Mouse (Mus musculus) left cerebral cortex, postnatal 10 days (tissue): ENCODE measurements around the gene Ppp1r12a. TPM values are rescaled to one million over a fixed set of nuclear protein-coding genes. Genes with fewer than 3 reads are reported as not detected.

Experiments used
- DNase-seq, 2 experiments: peaks; one replicate each; pipeline ENCODE4 v3.0.0; 2021 to 2022; ENCODE audit warnings: low spot score in 2 of 2, mixed read lengths in 1 of 2; ENCODE audit errors: extremely low spot score in 1 of 2
- intact Hi-C: fragments of 180-260 bp; cut with DNase I; formaldehyde crosslinking; loops from one replicate; pipeline ENCODE4 v1.15.1; 2025
- total RNA-seq, 2 experiments: library from RNA; stranded (reverse); gene quantifications; 2 replicates each; pipeline ENCODE4 v1.2.3; 2021

Ppp1r12a gene
- total RNA-seq, 2 experiments from 2014 or later: 103 to 109 TPM

DNA sequence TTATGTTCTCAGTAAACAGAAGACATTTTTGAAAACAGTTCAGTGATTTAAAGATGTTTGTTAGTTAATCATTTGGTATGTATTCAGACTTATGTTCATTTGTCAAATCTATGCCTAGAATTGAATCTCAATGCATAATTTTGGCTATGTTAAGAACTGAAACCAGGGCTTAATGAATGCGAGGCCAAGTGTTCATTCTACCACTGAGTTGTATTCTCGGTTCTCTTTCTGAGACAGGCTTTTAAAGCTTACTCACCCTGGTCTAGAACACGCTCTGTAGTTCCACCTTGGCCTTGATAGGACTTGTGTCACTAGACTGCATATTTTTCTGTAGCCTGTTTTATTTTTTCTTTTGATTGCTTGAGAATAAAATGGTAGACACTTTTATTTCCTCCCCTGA, 28.0 kb downstream of the Ppp1r12a start:
- intact Hi-C loops: no loop called here
- no peak for DNase-seq

- intact Hi-C loops: no loop called here
- no peak for DNase-seq
Observed at GRCm38 (mm10) chr10:108190626-108191025, 28.6 kb downstream of the Ppp1r12a start.

DNA sequence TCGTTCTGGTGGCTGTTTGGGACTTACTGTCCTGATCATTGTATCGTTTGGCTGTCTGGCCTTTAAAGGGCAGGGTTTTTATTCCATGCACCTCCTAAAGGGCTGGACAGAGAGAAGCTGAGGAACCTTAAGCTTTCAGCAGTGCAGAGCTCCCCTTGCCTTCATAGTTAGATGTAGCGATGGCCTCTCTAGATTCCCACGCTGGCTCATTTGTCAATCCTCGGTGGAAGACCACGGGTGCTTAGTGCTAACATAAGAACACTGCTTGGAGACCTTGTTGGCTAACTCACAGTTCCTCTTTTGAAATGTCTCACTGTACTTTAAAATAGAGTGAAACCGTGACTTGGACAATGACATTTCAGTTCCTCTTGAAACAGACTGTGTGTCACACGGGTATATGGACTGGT, 29.4 kb downstream of the Ppp1r12a start:
- DNase-seq: no peak
- intact Hi-C loops: no loop called here

GRCm38 (mm10) chr10:108192306-108192705, 30.3 kb downstream of the Ppp1r12a start:
- intact Hi-C loops: no loop called here
- DNase-seq: no peak

DNA sequence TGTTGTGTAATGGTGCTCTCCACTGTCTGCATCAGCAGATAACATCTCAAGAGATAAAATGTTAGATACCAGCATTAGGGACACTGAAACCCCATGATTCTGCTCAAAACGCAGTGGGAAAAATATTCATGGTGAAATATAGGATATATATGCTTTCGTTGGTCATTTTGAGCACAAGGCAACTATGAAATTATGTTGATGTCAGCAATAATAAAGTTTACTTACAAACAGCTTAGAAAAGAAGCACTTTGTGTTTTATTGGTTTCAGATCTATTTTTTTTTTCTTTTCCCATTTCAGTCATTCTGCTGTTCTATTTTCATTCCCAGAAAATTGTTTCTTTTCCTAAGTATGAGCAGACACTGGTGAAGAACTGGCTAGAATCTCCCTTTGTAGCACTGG, 34.1 kb downstream of the Ppp1r12a start:
- DNase-seq: no peak
- intact Hi-C loops: no loop called here

DNA sequence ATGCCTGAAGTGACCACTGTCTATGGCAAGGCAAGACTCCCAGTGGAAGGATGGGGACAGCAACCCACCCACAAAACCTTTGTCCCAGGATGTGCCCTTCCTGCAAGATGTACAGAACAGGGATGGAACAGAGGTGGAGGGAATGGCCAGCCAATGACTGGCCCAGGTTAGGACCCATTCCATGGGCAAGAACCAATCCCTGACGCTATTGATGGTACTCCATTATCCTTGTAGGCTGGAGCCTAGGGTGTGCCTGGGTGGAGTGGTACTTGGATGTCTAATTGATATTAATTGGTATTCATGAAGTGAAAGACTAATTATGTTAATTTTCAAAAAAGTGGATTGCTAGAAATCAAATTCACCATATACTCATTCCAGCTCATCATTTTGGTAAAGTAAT, 35.5 kb downstream of the Ppp1r12a start:
- no peak for DNase-seq
- intact Hi-C loops: no loop called here

- no peak for DNase-seq
Observed at GRCm38 (mm10) chr10:108198945-108199344, 37.0 kb downstream of the Ppp1r12a start.

DNA sequence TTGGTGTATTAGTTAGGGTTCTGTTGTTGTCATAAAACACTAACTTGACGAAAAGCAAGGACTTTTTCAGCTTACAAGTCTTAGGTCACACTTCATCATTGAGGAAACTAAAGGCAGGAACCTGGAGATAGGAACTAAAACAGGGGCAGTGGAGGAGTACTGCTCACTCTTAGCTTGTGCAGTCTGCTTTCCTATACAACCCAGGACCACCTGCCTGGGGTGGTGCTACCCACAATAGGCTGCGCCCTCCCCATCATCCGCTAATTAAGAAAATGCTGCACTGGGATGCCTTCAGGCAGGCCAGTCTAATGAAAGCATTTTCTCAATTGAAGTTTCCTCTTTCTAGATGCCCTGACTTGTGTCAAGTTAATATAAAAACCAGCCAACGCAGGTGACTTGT, 40.1 kb downstream of the Ppp1r12a start:
- intact Hi-C loops: no loop called here
- no peak for DNase-seq

More at GRCm38 (mm10) chr10:108198945-108199344, 37.0 kb downstream of the Ppp1r12a start:
- intact Hi-C loops: no loop called here

- no peak for DNase-seq
- intact Hi-C loops: no loop called here
Observed at GRCm38 (mm10) chr10:108203440-108203839, 41.4 kb downstream of the Ppp1r12a start.

- intact Hi-C loops: no loop called here
- DNase-seq: no peak
Observed at GRCm38 (mm10) chr10:108209396-108209795, 47.4 kb downstream of the Ppp1r12a start.

GRCm38 (mm10) chr10:108224413-108224812, 62.4 kb downstream of the Ppp1r12a start:
- intact Hi-C loops: no loop called here
- DNase-seq: no peak

DNA sequence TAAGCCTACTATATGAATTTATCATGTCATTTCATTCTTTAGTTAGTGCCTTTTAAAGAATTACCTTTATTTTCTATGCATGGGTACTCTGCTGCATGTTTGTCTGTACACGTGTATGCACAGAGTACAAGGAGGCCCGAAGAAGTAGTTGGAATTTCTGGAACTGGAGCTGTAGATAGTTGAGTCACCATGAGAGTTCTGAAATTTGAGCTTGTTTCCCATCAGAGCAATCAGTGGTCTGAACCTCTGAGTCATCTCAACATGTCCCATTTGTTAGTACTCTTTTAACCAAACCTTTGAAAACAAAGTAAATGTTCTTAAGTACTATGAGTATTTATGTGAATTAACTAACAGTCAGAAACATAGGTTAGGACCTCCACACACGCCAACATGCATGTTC, 75.1 kb downstream of the Ppp1r12a start:
- intact Hi-C loops: loop anchor here (10.0 kb wide), 1 partner anchor 72 kb away; the partner anchor contains the start of gene Ppp1r12a

GRCm38 (mm10) chr10:108239061-108239460, 77.1 kb downstream of the Ppp1r12a start:
- DNase-seq: no peak
- intact Hi-C loops: loop anchor here (10.0 kb wide), 1 partner anchor 74 kb away; the partner anchor contains the start of gene Ppp1r12a

More for the DNA sequence above, 75.1 kb downstream of the Ppp1r12a start:
- DNase-seq: no peak

- intact Hi-C loops: loop anchor here (10.0 kb wide), 1 partner anchor 316 kb away; no protein-coding TSS in a partner anchor
- no peak for DNase-seq
Observed at GRCm38 (mm10) chr10:108250710-108251109, 88.7 kb downstream of the Ppp1r12a start.

DNA sequence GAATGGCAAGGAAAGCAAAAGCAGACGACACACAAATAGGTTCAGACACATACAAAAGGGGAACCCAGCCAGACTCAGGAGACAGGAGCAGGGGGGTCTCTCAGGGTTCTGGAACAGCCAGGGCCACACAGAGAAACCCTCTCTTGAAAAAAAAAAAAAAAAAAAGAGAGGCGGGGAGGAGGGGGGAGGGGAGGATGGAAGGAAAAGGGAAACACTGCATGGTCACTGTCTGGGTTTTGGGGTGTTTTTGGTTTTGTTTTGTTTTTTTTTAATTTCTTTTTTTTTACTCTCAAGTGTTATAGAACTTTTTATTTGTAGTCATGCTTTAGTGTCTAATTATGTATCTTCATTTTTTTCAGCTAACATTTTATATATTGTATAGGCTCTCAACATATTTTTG, 89.2 kb downstream of the Ppp1r12a start:
- intact Hi-C loops: loop anchor here (10.0 kb wide), 1 partner anchor 316 kb away; no protein-coding TSS in a partner anchor
- DNase-seq: no peak

DNA sequence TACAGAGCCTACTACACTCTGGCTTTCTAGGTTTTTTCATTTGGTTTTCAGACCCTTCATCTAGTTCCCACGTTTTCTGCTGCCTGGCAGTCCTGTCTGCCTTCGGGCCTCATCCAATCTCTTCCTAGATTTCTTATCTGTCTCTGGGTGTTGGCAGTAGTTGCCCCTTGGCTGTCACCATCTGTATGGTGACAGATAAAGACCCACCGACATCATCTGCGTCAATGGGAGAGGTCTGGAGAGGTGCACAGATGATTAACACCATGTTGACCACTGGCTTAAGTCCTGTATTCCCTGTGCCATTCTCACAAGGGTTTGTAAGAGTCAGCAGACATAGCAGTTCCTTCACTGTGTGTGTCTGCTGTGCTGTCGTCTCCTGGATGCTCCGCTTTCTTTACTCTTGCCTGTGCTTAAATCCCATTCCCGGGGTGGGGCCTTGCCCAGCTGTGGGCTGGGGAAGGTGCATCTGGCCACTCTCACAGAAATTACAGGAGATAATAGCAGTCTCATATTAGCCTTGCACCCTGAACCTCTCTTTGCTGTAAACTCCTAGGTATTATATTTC, 93.9 kb downstream of the Ppp1r12a start:
- DNase-seq: no peak
- intact Hi-C loops: loop anchor here (10.0 kb wide), 1 partner anchor 321 kb away; no protein-coding TSS in a partner anchor

DNA sequence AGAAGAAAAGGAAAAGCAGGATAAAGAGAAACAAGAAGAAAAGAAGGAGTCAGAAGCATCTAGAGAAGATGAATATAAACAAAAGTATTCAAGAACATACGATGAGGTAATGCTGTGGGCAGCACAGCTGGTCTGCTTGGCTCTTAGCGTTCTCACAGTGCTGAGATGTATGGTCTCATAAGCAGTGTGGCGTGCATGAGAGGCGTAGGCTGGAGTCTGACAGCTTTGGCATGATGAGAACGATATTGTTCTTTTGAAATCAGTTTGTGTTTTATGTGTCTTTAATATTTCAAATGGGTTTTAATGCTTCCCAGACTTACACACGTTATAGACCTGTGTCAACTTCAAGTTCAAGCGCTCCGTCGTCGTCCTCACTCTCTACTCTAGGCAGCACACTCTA, 98.9 kb downstream of the Ppp1r12a start:
- DNase-seq: no peak
- intact Hi-C loops: loop anchor here (10.0 kb wide), 1 partner anchor 406 kb away; no protein-coding TSS in a partner anchor

GRCm38 (mm10) chr10:108264641-108265040, 102.6 kb downstream of the Ppp1r12a start:
- DNase-seq: no peak
- intact Hi-C loops: loop anchor here (10.0 kb wide), 1 partner anchor 410 kb away; no protein-coding TSS in a partner anchor

- no peak for DNase-seq
- intact Hi-C loops: no loop called here
Observed at GRCm38 (mm10) chr10:108271201-108271600, 109.2 kb downstream of the Ppp1r12a start.

GRCm38 (mm10) chr10:108276678-108277077, 114.7 kb downstream of the Ppp1r12a start:
- intact Hi-C loops: no loop called here
- DNase-seq: no peak

DNA sequence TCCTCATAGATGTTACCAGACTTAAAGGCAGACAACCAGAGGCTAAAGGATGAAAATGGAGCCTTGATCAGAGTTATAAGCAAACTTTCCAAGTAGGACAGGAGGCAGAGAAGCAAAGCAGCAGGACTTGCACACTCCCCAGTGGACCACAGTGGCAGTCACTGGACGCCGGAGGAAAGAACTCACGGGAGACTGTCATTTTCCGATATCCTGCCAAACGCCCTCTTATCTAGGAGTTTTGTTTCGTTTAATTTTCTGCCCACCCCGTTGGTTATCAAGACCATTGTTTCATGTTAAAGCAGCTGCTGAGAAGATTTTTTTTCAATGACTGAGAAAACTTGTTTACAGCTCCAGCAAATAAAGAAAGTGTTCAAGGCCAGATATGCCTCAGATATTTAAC, 115.2 kb downstream of the Ppp1r12a start:
- DNase-seq: no peak

More for the DNA sequence above, 115.2 kb downstream of the Ppp1r12a start:
- intact Hi-C loops: no loop called here
